Mouse (Mus musculus) lung, adult 2 months (tissue): ENCODE results near the gene Scn11a. TPM values are rescaled to one million over a fixed set of nuclear protein-coding genes. Genes with fewer than 3 reads are reported as not detected.

Experiments
- DNase-seq: peaks from one replicate; pipeline ENCODE4 v3.0.0; 2022
- H3K4me1 ChIP-seq: fragments of 200-500 bp; 2 replicates; pipeline ENCODE4 v1.6.1; 2011; ENCODE audit warnings: low read length; ENCODE audit not compliant: control insufficient read depth, insufficient read depth
- H3K4me3 ChIP-seq: fragments of 200-500 bp; replicated peaks from 2 replicates; pipeline ENCODE3; 2011; ENCODE audit warnings: low read depth, mild to moderate bottlenecking, control low read depth, low read length; ENCODE audit errors: extremely low read depth
- CTCF ChIP-seq: fragments of 200-500 bp; IDR thresholded peaks from 2 replicates; pipeline ENCODE4 v1.5.1; 2011; ENCODE audit warnings: mild to moderate bottlenecking, low read length, control low read depth; ENCODE audit not compliant: insufficient read depth
- POLR2A ChIP-seq: fragments of 200-500 bp; IDR thresholded peaks from 2 replicates; pipeline ENCODE4 v1.6.1; 2011; ENCODE audit warnings: low read depth, mild to moderate bottlenecking, control low read depth, low read length, borderline replicate concordance; ENCODE audit errors: extremely low read depth
- WGBS: fragments of 180-500 bp; shearing (Covaris S2); methylation state at CpG from one replicate; pipeline ENCODE4 v1.1.7; 2018; 5-methylcytosine and 5-hydroxymethylcytosine counted together
- polyA plus RNA-seq: library from polyadenylated mRNA; depleted of rRNA; stranded (reverse); fragments of >200 nt; gene quantifications from 2 replicates; pipeline ENCODE4 v1.2.3, GENCODE M21; 2012

Scn11a gene
- polyA plus RNA-seq, 1 experiment, result 0.02 TPM

GRCm38 (mm10) chr9:119759457-119759856 is 65.8 kb downstream of the Scn11a start:
- H3K4me1 ChIP-seq, result no peaks in the 10 kb centered on the region
- no peak overlapping the region for H3K4me3 ChIP-seq
- DNase-seq, result no peak
- TF ChIP-seq CTCF, result no peak
- WGBS, result 70% methylated on average over 1 of the region's 1 CpGs

- TF ChIP-seq POLR2A (no peak), CTCF (0 out of 2 replicates have a peak, but pooled peaks have one; percentile 6)
- 11% methylated on average over 5 of the region's 5 CpGs for WGBS
- no peaks in the 10 kb centered on the region for H3K4me1 ChIP-seq
- no peak for DNase-seq
- H3K4me3 ChIP-seq, result no peak overlapping the region
Measured at GRCm38 (mm10) chr9:119751507-119751906, 73.7 kb downstream of the Scn11a start.

GRCm38 (mm10) chr9:119749112-119749511 is 76.1 kb downstream of the Scn11a start:
- DNase-seq, result no peak
- Histone ChIP-seq H3K4me1 (no peaks in the 10 kb centered on the region), H3K4me3 (no peak overlapping the region)
- no peak for TF ChIP-seq CTCF
- TF ChIP-seq POLR2A, result no peak
- WGBS, result 56% methylated on average over 9 of the region's 9 CpGs

- 52% methylated on average over 4 of the region's 4 CpGs for WGBS
- no peaks in the 10 kb centered on the region for H3K4me1 ChIP-seq
- DNase-seq, result no peak
- no peak overlapping the region for H3K4me3 ChIP-seq
- no peak for TF ChIP-seq POLR2A
- TF ChIP-seq CTCF, result no peak
Measured at GRCm38 (mm10) chr9:119743900-119744299, 81.4 kb downstream of the Scn11a start.

- 73% methylated on average over 3 of the region's 3 CpGs for whole genome bisulfite sequencing
- H3K4me1 ChIP-seq, result no peaks in the 10 kb centered on the region
- H3K4me3 ChIP-seq, result no peak overlapping the region
- TF ChIP-seq POLR2A, result no peak
- TF ChIP-seq CTCF, result no peak
- DNase-seq, result no peak
Measured at GRCm38 (mm10) chr9:119743312-119743711, 81.9 kb downstream of the Scn11a start.

GRCm38 (mm10) chr9:119741101-119741786 is 84.0 kb downstream of the Scn11a start:
- WGBS, result 17% methylated on average over 5 of the region's 5 CpGs
- H3K4me3 ChIP-seq, result no peak overlapping the region
- DNase-seq, result no peak
- TF ChIP-seq POLR2A (no peak), CTCF (no peak)
- no peaks in the 10 kb centered on the region for H3K4me1 ChIP-seq

- H3K4me3 ChIP-seq, result no peak overlapping the region
- no peak for TF ChIP-seq CTCF
- no peak for TF ChIP-seq POLR2A
- H3K4me1 ChIP-seq, result no peaks in the 10 kb centered on the region
- no peak for DNase-seq
- 82% methylated on average over 11 of the region's 11 CpGs for whole genome bisulfite sequencing
Measured at GRCm38 (mm10) chr9:119728412-119729097, 96.7 kb downstream of the Scn11a start.

GRCm38 (mm10) chr9:119726990-119727389 is 98.3 kb downstream of the Scn11a start:
- TF ChIP-seq CTCF (no peak), POLR2A (no peak)
- Histone ChIP-seq H3K4me1 (no peaks in the 10 kb centered on the region), H3K4me3 (no peak overlapping the region)
- WGBS, result 91% methylated on average over 4 of the region's 4 CpGs
- no peak for DNase-seq

- Histone ChIP-seq H3K4me3 (no peak overlapping the region), H3K4me1 (no peaks in the 10 kb centered on the region)
- TF ChIP-seq CTCF (no peak), POLR2A (no peak)
- 55% methylated on average over 6 of the region's 6 CpGs for WGBS
- no peak for DNase-seq
Measured at GRCm38 (mm10) chr9:119725293-119725862, 99.9 kb downstream of the Scn11a start.

GRCm38 (mm10) chr9:119719222-119719621 is 106.0 kb downstream of the Scn11a start, which contains the start of gene Scn10a:
TSS of gene Scn10a (minus strand) at chr9:119719322.
- Histone ChIP-seq H3K4me1 (no peaks in the 10 kb centered on the region), H3K4me3 (no peak within 1 kb of the TSS)
- no peak for DNase-seq
- 78% methylated on average over 11 of the region's 11 CpGs for WGBS
- no peak for TF ChIP-seq CTCF
- TF ChIP-seq POLR2A, result no peak
